Mouse (Mus musculus) frontal cortex, postnatal 10 days (tissue): ENCODE data around the gene Tspan14.

Experiments used
- DNase-seq, 2 experiments: peaks; one replicate each; pipeline ENCODE4 v3.0.0; 2022; ENCODE audit warnings: low spot score in 2 of 2, mixed read lengths in 1 of 2

The Tspan14 gene

DNA sequence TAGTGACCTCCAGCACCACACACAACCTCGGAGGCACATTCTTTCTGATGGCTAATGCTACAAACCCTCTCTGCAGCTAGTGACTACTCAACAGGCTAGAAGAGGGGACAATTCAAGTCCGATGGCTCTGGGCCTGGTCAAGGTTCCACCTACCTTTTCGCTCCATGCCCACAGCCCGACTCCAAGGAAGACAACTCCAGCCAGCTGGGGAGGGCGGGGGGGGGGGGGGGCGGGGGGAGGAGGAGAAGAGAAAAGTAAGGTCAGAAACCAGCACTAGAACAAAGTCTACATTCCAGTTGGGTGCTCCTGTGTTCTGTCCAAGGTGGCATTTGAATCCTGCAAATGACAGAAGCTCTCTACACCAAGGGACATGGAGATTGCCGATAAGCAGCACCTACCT lies 48.1 kb downstream of the Tspan14 start:
- DNase-seq, result no peak

DNA sequence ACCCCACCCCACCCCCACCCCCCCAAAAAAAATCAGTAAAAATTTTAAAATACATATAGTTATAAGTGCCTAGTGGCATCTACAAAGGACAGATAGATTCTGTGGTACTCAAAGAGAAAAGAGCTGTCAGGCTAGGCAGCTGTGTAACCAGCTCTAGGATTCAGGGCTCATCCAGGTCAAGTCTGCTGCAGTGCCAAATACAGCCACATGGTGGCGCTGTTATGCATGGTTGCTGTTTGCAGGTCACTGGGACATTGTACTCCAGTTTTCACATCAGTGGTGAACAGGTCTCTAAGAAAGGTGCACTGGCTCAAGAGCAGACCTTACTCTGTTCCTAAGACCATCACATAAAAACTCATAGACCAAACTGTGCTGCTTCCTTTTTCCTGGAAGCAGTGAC lies 49.0 kb downstream of the Tspan14 start:
- peak; percentile 72 to 88 for DNase-seq

GRCm38 (mm10) chr14:40916667-40917066 lies 49.9 kb downstream of the Tspan14 start:
- no peak for DNase-seq

DNA sequence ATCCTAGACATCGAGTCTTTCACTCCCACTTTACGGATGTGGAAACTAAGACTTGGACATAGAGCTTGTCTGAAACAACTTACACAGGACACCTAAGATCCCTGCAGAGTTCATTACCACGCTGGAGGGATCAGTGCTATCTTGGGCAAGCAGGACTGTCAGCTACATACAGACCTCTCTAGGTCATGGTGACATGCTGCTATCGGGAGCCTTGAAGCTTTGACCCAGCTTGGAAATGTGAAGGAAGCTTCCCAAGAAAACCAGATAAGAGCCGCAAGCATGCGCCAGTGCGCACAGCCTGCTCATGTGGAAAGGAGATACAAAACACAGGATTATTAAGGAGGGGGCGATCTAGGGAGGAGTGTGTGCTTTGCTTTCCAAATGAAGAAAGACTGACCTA lies 50.8 kb downstream of the Tspan14 start:
- no peak for DNase-seq

DNA sequence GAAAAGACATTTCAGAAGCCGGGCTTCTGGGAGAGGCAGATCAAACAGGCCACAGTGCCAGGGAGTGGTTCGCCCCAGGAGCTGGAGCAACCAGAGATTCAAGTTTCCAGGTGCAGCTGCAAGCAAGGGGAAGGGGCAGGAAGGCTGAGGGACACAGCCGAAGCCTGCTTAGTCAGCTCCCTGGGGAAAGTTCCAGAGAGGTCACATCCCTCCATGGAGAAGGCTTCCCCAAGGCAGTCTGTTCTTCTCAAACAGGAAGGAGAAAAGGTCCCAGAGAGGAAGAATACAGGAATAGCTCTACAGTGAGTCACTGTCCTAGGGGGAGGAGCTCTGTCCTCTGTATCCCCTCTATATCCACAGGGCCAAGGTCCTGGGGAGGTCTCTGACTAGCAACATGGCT lies 51.9 kb downstream of the Tspan14 start:
- DNase-seq, result no peak

DNA sequence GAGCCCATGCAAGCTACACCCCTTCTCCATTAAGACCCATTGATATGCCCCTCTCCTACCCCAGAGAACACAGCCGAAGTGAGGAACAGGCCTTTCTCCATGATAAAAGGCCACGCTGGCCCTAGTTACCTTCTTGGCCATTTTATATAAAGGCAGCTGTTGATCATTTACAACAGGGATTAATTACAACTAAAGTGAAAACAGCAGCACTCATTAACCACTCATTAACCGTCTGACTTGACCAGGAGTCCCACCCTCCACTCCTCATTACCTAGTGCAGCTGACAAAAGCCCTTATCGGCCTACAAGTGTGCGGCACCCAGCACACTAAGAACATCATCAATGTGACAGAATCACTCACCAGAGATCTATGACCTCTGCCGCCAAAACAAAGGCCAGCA lies 52.9 kb downstream of the Tspan14 start:
- DNase-seq, result no peak

GRCm38 (mm10) chr14:40911529-40911928 lies 55.1 kb downstream of the Tspan14 start:
- DNase-seq, result no peak

- no peak for DNase-seq
Observed at GRCm38 (mm10) chr14:40908763-40909162, 57.8 kb downstream of the Tspan14 start.

- no peak for DNase-seq
Observed at GRCm38 (mm10) chr14:40906770-40907169, 59.8 kb downstream of the Tspan14 start.

- no peak for DNase-seq
Observed at GRCm38 (mm10) chr14:40905813-40906212, 60.8 kb downstream of the Tspan14 start.

DNA sequence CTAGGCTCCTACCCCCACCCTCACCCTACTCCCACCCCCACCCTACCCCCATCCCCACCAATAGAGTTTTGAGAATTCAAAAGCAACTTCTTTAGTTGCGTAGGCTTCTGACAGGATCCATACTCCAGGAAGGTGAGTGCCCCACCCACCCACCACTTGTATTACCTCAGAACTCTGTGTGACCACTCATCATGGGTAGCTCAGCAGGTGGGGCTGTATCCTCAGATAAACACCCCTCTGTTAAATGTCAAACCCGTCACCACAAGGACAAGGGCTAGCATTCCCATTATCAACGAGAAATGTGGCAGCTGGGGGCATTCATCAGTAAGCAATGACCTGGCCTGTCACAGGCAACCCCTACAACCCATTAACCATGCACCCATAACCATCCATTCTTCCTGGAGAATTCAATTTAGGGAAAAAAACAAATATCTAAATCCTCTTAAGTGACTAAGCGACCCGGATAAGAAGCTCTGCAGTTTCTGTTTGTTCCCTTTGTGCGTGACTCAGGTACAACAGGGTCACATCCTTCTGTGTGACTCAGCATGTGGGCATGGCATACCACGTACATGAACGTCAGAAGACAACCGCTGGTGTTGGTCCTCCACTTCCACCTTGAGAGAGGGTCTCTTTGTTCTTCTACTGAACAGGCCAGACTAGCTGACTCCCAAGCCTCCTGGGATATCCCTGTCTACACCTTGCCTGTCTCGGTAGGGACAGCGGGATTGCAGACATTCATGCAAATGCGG lies 64.1 kb downstream of the Tspan14 start:
- no peak for DNase-seq

DNA sequence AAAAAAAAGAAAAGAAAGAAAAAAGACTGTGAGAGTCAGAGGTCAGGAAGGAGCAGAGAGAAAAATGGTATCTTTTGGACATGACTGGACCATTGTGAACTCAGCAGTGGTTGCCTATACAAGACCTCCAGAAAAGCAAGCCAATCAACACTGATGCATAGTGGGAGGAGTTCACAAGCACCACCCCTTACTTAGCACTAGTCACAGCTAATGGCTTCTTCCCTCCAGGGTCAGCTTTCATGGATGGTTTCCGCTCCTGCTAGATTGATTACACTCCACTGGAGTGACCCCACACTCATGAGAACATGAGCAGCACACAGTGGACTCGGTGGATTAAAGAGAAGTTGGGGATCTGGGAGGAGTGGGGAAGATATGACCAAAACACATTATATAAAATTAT lies 66.3 kb downstream of the Tspan14 start:
- no peak for DNase-seq

DNA sequence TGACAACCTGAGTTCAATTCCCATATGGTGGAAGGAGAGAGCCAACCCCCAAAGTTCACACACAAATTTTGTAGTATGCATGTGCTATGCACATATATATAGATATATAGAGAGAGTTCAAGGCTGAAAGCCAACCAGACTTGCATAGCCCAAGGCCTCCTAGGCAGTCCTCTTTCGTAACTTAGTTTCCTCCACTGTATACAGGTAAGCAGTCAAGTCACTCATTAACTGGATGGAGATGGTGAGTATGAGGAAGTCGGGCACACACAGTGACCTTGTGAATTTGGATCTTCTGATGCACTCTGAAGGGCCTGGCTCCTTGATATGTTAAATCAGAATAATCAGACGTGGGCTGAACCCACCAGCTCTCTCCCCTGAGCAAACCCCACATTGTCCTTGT lies 68.7 kb downstream of the Tspan14 start:
- no peak for DNase-seq

DNA sequence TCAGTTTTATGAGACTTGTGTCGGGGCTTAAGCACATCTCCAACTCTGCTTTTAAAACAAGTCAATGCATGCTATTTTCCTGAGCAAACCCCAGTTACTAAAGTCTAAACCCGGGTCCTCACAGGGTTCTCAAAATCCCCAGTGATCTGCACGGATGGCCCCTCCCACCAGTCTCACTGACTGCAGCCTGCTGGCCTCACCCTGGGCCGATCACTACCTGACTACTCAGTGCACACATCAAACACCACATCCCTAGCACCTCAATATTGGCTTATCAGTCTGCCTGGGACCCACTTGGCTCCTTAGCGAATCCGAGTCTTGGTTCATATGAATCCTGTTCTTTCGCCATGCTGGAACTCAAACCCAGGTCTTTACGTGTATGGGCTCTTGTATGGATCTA lies 70.9 kb downstream of the Tspan14 start:
- DNase-seq, result no peak

DNA sequence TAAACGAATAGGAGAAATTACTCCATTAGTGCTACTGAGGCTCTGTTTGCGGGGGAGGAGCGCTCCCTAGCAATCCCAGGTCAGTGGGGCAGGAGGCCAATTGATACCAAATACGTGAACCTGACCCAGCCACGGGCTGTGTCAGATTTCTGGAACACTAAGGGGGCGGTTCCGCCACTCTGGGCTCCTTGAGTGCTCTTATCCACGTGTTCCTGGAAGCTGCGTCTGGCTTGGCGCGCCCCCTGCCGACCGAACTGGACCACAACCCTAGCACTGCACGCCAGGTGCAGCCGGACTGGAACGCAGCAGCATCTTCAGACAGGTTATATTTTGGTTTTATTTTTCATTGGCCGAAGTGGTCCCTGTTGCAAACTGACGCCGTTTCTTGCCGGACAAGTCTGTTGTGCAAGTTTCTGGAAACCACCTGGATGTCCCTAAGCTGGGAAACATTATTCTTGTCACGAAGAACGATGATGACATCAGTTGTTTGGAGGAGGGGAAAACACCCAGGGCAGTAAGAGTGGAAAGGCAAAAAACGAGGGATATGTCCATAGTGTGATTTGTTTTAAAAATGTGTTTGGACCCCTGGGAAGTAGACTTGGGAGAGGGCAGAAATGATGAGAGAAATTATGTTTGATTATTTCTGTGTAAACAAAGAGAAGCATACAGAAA lies 71.9 kb downstream of the Tspan14 start:
- peak; percentile 74 to 77 for DNase-seq

- no peak for DNase-seq
Observed at GRCm38 (mm10) chr14:40893884-40894283, 72.7 kb downstream of the Tspan14 start.

- DNase-seq, result no peak
Observed at GRCm38 (mm10) chr14:40893196-40893595, 73.4 kb downstream of the Tspan14 start, which contains the start of gene Sh2d4b. TSS of gene Sh2d4b (minus strand) at chr14:40893266.

DNA sequence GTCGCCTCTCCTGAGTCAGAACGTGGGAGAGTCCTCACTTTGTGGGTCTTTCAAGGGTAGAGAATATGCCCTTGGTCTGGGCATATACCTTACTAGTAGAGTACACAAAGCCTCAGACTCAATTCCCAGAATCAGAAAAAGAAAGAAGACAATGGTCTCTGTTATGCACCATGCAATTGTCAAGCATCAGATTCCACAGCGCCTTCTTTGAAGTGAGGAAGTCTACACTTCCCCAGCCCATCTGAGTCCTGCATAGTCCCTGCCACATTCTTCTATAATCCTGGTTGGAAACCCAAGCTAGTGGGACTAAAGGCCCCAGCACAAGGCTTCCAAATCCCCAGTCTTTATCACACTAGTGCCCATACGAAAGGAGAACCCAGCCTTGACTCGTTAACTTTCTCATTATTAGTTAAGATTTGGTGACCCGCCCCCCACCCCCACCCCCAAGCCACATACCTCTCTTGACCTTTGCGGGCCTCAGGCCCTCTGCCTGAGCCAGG lies 74.2 kb downstream of the Tspan14 start:
- DNase-seq, result no peak

DNA sequence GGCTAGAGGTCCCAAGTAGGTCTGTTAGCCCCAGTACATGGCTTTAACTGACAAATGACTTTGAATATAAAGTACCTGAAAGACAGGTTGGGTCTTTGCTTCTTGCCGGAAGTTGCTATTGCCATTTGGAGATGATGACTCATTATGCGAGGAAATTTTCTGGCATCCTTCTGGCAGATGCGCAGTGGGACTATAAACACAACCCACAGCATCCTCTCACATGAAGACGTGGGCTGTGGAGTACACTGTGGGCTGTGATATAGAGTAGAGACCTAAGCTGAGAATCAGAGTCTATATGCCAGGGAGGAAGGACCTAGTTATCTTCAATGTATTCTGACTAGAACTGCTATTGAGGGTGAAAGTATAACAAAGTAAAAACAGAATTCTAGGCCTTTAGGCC lies 75.1 kb downstream of the Tspan14 start:
- DNase-seq, result no peak

DNA sequence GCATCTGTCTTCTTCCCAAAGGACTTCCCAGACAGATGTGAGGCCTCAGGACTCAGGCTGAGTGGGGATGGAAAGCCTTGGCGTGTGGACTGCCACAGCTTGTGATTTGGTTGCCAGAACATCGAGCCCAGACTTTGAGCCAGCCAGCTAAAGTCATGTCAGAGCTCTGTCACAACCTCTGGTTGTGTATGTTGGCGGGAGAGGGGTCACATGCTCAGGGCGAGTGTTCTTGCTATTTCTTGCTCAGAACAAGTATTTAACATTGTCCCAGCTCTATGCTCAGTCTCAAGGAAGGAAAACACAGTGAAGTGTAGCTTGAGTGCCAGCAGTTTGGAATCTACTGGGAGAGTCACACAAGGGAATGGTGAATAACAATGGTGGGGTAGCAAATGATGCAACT lies 76.9 kb downstream of the Tspan14 start:
- no peak for DNase-seq

DNA sequence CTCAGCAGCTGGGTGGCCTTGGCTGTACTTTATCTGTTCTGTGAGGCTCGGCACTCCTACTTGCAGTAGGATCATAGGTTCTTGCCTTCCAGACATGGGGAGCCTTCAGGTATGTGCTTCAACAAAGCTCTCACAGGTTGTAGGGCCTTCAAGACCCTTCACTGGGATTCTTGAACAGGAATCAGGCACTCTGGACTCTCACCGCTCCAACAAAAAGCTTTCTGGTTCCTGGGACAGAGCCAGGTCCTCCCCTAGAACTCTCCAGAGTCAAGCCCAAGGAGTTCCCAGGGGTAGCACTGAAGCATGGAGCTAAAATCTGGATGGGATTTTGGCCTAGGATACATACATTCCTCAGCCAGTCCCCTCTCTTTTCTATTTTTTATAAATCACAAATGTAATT lies 77.4 kb downstream of the Tspan14 start:
- DNase-seq, result no peak

- no peak for DNase-seq
Observed at GRCm38 (mm10) chr14:40886428-40887202, 80.0 kb downstream of the Tspan14 start.
